Mouse (Mus musculus): ENCODE results near the gene Wdr74. TPM values are rescaled to one million over a fixed set of nuclear protein-coding genes. Genes with fewer than 3 reads are reported as not detected.

Wdr74 gene
- total RNA-seq (2021), result 10 to 100 TPM; 52.3 to 71.2 TPM
- long read RNA-seq, experiment 1, transcript Wdr74-201 (11 exons, 1,204 nt), result major isoform, 39 of 44 reads
- long read RNA-seq, experiment 1, partial matches to known transcripts, result 1 of 44 reads
- long read RNA-seq, experiment 1, other reads (novel, unspliced or antisense), result 3 of 44 reads
- long read RNA-seq, experiment 2, transcript Wdr74-201 (11 exons, 1,204 nt), result major isoform, 13 of 15 reads
- long read RNA-seq, experiment 2, partial matches to known transcripts, result 0 of 15 reads
- long read RNA-seq, experiment 2, other reads (novel, unspliced or antisense), result 2 of 15 reads

DNA sequence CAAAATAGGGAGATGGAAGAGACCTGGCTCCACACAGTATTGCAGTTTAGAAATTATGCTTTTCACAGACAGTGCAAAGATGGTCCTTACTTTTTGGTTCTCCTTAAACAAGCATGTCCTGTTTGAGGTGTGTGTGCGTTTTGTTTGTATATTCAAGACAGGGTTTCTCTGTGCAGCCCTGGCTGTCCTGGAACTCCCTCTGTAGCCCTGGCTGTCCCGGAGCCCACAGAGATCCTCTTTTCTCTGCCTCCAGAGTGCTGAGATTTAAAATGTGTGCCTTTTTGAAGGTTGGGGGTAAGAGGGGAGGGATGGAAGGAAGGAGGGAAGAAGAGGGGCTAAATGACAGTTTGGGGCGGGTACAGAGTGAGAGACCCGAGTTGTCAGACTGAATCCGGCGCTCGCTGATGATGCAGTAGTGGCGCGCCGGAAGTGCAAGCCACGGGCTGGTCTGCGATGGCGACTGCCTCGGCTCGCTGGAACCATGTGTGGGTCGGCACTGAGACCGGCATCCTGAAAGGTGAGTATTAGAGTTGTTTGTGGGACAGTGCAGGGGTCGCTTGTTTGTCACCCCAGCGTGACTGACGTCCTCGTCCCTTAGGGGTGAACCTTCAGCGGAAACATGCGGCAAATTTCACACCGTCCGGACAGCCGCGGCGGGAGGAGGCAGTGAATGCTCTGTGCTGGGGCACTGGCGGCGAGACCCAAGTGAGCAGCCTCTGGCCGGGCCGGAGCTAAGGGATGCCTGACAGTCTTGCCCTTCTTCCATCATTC lies at the start of gene Wdr74:
TSS of gene Wdr74 (plus strand) at position 439 of the 771 bp plus-strand sequence.
- peak; percentile 93 to 95 for DNase-seq

DNA sequence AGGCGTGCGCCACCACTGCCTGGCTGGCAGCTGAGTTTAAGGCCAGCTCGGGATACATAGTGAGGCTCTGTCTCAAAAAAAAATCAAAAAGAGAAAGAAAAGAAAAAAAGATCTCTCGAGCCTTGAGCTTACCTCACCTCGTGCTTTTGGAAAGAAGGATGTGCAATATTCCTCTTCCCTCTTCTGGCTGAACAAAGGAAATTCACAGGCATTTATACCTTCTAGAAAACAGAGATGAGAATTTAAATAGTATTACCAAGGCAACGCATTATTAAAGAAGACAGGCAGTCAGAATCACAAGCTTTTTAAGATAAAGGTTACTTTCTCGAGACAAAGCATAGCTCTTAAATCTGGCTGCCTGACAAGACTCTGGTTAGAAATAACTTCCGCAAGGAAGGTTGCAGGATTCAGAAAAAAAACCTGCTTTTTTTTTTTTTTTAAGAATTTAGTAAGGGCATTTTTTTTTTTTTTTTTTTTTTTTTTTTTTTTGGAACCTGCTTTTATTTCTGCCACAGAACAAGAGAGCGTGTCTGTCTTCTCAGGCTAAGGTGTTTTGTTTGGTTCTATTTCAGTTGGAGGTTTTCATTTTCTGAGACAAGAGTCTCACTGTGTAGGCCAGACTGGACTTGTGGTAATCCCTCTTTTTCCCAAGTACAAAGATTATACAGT lies 43.6 kb upstream of the Wdr74 start:
- no peak for DNase-seq

DNA sequence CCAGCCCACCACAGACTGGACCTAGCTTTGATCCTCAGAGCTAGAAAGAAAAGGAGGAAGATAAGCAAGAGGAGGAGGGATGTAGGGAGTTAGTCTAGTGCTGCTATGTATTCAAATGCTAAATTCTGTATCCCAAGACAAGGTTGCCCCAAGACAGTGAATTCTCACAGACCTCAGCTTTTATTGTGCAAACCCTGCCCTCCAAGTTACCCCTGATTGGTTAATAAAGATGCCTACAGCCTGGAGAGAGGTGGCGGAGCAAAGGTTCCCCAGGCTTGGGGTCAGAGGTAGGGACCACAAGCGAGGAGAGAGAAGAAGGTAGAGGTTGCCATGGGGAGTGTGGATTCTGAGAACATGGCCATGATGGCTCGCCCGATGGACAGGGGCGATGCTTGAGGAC lies 42.9 kb upstream of the Wdr74 start:
- no peak for DNase-seq

DNA sequence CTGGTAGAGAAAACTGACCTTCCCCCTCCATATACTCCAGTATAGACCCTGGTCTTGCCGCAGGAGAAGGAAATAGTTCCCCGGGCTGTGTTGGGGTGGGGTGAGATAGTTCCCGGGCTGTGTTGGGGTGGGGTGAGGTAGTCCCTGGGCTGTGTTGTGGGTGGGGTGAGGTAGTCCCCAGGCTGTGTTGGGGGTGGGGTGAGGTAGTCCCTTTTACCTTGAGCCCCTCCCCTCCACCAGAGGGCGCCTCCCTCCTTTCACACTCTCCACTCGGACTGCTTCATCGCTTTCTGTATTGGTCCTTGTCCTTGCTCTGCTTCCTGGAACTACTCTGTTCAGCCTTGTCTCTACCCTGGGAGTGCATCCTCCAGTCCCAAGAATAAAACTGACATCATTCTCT lies 40.3 kb upstream of the Wdr74 start:
- peak; percentile 59 to 78 for DNase-seq

DNA sequence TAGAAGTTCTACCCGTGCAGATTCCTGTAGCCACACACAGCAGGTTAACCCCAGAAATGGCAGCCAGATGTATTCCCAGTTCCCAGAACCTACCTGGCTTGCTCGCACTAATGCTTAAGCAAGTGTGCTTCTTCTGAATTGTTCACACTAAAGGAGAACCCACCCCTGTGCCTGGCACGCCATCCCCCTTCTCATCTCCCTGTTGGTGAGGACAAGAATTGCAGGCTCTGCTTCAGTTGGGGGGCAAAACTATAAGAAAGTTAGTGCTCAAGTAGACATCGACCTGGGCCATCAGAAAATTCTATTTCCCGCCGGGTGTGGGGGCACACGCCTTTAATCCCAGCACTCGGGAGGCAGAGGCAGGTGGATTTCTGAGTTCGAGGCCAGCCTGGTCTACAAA lies 36.0 kb upstream of the Wdr74 start:
- DNase-seq, result no peak

DNA sequence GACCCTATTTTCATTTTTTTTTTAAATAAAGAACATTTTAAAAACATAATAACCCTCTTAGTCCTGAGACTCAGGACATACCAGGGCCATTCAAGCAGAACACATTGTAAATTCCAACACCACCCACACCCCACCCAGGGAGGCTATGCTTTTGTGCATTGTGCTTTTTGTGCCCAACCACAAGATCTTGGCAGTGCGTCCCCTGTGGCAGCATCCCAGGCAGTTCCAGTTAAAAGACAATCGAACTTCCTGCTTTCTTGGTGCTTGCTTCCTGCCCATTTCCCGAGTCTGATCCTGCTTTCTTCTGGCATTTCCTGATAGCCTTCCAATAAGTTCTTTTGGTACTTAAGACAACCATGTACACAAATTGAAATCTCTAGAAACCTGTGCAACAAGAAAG lies 33.2 kb upstream of the Wdr74 start:
- DNase-seq, result peak; percentile 31 to 60

DNA sequence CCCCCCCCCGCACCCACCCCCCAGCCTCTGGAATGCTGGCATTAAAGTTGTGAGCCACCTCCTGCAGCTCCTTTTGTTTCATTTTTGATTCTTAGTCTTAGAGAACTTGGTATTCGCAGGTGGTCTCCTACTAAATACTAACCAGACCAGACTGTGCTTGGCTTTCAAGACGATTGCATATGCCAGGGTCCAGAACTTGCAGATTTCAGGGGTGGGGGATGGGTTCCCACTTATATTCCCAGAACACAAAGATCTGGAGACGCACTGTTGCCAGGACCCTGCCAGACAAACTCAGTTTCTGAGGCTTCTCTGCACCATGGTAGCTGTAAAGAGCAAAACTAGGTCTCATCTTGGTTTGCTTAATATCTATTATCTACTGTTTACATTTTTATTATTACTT lies 32.1 kb upstream of the Wdr74 start:
- DNase-seq, result no peak

DNA sequence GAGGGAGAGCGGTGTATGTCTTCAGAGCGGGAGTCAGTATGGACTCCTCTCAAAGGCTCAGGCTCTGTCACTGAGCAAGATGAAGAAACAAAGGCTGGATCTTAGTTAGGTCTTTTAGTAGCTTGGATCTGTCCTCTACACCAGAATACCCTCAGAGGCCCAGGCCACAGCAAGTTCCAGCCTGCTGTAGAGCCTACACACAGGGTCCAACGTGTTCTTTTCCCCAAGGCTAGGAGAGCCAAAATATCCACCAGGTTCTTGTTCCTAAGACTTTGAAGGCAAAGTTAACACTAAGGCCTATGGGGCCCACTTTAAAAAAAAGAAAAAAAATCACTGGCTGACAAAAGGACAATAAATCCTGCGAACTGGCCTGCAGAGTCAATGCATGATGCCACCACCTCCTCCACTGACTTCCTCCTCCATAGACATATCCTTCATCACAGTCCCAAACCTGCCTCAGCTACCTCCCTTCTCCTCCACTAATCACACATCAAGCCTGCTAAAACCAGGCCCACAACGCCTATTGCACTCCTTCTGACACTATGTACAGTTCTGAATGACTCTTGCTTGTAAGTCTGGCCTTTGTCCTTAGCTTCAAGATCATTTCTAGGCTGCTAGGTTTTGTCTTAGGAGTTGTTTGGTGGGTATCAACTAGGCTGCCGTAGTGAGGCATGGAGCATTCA lies 30.5 kb upstream of the Wdr74 start:
- no peak for DNase-seq

DNA sequence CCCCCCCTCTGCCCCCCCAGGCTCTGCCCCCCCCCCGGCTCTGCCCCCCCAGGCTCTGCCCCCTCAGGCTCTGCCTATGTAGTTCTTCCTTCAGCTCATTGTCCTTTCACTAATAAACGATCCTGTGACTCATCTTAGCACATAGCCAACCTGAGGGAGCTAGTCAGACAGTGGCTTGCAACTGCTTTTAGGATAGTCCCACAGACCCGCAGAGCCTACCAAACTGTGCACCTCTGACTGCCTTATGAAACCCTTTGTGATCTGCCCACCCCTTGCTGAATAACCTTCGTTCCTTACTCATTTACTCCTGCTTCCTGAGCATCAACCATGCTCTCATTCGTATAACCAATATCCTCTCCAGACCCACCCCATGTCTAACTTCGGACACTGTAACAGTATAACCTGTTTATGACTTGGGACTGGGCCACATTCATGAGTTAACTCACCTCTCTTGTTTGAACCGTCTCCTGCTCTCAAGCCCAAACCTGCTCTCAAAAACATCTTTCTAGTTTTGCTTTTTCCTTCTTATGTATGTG lies 29.4 kb upstream of the Wdr74 start:
- no peak for DNase-seq

DNA sequence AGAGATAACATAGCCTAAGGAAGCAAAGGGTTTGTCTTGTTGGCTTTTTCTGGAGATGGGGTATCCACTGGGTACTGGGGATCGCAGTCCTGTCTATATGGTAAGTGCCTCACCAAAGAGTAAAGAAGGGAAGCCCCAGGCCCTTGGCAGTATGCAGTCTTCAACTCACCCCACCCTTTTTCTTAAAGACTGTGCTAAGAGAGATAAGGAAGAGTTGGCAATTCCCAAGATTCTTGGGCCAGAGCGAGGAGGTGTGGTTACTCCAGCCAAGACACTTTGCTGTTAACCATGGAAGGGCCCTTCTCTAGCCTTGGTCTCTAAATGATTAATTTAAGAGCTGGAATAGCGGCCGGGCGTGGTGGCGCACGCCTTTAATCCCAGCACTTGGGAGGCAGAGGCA lies 28.7 kb upstream of the Wdr74 start:
- DNase-seq, result no peak

DNA sequence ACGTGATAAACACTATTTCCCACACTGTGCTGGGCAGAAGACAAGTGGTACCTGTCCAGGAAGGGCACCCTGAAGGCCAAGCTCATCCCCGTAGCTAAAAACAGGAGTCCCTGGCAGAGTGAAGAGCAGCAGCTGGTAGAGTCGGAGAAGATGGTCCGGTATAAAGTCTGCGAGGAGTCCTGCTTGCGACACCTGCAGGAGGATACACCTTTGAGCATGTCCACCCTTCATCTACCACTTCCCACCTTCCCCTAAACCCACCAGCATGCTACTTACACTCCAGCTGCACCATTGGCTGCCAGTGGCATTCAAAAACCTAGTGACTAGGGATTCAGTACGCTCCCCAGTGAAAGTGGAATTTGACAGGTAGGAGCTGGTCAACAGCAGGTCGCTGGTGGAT lies 26.7 kb upstream of the Wdr74 start:
- DNase-seq, result no peak

DNA sequence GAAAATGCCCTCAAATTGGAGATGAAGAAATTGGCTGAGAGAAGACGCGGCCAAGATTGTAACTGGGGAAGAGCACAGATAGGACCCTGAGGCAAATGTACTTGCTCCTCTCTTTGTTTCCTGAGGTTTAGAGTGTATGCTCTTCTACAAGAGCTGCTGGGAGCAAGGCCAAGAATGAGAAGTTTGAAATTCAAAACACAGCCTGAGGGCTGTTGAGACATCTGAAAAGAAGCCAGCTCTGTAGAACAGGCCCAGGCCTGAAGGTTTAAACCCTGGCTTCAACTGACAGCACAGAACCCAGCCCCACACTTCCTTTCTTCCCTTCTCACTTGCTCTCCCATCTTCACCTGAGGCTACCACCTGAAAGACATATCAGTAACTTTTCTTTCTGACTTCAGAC lies 25.6 kb upstream of the Wdr74 start:
- no peak for DNase-seq

DNA sequence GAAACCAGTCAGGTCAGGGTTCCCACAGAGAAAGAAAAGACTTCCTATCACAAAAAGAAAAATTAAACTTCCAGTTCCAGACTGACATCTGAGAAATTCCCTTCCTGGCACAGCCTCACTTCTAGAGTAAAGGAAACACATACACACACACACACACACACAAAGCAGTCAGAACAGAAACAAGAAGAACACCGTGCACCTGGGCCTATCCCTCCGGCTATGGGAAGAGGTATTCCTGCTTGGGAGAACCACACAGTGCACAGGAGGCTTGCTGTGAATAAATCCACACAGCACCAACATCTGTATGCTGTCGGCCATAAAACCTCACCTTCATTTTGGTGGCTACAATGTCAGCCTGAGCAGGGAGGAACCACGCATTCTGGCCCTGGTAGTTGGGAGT lies 24.1 kb upstream of the Wdr74 start:
- DNase-seq, result no peak

DNA sequence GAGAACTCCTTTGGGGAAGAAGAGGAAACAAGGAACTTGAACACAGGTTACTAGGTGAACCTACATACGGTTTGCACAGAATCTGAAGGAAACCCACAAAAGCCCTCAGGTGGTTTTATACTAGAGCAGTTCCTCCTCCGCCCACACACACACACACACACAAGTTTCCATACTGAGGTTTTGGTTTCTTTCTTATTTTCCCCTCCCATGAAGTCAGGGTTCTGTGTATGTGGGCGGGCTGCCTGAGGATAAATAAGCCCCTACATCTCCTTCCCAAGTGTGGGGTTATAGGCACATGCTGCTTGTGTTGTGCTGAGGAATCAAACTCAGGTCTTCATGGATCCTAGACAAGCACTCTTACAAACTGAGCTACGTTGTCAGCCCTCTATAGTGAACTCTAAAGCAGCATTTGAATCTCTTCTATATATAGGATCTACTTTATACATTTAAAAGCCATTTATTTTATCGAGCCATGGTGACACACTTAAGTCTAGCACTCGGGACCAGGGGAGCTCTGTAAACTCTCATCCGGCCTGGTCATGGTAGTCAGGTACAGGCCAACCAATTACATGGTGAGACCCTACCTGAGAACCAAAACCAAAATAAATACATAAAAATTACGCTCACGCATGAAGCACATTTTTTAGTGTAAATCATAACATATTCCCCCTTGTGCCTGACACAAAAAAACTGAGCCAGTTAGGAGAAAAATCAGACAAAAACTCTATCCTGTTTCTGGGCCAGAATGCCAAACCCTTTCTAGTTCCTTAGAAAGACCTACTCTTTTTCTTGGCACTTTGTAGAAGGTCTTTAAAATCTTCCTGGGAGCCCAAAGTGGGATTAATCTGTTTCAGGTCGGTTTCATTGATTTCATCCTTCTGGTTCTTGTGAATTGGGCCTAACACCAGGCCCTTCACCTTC lies 23.4 kb upstream of the Wdr74 start:
- no peak for DNase-seq

DNA sequence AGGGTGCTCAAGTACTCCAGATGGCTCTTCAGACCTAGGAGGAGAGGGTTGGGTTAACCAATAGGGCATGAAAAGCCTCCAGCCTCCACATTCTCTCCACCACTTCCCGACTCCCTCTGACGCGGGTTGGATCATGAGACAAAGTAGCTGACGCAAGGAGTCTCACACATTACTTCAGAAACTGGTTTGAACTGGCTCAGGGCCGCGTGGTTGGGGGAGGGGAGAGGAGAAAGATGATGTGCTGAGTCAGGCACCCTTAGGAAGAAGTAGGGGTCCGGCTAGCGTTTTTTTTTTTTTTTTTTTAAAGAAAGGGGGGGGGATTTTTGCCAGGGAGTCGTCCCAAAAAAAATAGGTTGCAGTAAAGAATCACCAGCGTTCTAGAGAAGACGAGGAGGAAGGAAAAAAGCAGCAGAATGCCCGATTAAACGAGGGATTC lies 22.7 kb upstream of the Wdr74 start:
- peak; percentile 79 to 85 for DNase-seq

DNA sequence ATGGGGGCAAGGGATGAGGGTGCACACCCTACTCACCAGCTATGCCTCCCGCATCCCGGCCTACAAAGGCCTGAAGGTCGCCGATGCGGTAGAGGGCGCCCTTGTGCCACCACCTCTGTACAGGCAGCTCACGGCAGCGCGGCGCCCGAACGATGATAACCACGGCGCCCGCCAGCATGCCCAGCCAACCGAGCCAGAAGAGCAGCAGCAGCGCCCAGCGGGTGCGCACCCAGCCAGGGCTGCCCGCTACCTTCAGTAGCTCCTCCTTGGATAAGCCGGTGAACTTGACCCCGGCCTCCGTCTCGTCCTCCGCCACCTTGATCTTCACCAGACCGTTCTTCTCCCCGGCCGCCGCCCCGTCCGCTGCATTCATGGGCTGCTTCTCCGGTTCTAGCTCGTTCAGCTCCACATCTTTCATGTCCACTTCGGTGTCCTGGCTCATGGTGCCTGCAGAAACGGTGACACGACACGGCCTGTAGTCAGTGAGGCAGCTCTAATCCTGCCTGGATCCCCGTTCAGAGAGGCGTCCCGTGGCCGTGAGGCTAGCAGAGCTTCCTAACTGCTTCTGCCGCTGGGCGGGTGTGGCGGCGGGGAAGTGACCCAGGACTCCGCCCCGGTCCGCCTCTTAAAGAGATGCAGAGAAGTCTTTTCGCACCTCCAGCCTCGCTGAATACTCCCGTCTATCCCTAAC lies 22.2 kb upstream of the Wdr74 start:
- DNase-seq, result peak; percentile 95 to 96

DNA sequence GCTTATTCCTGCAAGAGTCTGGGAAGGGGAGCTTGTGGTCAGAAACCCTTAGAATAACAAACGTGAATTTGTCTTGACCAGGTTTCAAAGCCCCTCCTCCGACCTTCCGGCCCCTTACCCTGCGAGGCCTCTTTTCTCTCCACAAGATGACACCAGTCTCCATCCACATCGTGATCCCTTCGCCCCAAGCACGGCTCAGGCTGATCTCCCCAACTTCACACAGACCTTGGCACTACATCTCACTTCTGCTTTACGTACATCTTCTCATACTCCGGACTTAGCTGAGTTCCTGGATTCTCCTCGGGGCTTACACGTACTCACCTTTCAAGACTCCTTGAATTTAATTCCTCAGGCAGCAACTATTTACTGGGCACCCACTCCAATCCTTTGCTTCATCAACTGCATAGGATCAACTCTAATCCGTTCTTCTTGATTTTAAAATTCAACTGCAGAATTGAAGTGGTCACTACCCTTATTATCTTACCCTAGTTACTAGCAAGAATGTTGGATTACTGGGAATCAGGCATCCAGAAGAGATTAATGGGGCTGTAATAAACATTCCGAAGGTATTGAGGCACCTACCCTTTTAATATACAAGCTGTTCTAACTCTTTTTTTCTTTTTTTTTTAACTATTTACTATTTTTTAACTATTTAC lies 21.5 kb upstream of the Wdr74 start:
- DNase-seq, result no peak

DNA sequence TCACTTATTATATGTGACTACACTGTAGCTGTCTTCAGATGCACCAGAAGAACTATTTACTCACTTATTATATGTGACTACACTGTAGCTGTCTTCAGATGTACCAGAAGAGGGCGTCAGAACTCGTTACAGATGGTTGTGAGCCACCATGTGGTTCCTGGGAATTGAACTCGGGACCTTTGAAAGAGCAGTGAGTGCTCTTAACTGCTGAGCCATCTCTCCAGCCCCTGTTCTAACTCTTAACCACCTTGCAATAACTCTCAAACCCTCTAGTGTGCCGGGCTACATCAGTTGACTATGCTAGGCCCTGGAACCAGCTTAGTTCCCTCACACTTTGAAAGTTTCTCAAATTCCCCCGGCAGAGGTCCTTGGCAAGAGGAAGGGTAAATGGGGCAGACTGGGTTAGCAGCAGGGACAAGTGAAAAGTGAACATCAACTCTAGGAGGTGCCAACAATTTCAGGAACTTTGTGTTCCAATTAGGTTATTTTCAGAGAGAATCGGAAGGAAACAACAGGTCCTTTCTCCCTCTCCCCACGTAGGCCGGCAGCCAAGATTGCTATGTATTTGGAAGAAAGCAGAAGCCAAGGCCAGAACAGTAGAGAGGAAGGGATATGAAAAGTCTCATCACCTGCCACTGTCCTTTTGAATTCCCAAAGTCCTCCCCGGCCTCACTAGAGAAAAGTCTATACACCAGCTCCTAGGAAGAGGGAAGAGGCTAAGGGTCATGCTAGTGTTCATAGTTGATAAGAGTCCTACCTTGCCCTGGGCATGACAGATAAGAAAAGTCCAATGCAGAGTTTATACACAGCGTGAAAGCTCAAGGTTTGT lies 20.8 kb upstream of the Wdr74 start:
- peak; percentile 29 to 39 for DNase-seq

All from adrenal gland, postnatal 36 days (tissue).